Mouse (Mus musculus) layer of hippocampus, adult 8-10 months (tissue): ENCODE results near the gene 1700001L19Rik. TPM values are rescaled to one million over a fixed set of nuclear protein-coding genes. Genes with fewer than 3 reads are reported as not detected.
"Not testable (repeated sequence)": the region's sequence is repeated elsewhere in the genome, so short reads cannot be mapped to it uniquely, and the experiment has no call there.

Experiments used
- DNase-seq, 2 experiments: peaks; one replicate each; pipeline ENCODE4 v3.0.0; 2022; ENCODE audit warnings: low spot score in 2 of 2
- total RNA-seq, 4 experiments: library from RNA; stranded (reverse); gene quantifications; 2 replicates each; pipeline ENCODE4 v1.2.4; 2022

The 1700001L19Rik gene
- total RNA-seq = 10 to 100 TPM; 14.5 to 21.3 (median 17.4) TPM

GRCm38 (mm10) chr13:68597199-68597598 is at the start of gene 1700001L19Rik:
Gene 1700001L19Rik (plus strand): TSS chr13:68597421.
- no peak for DNase-seq

- DNase-seq = not testable (repeated sequence)
Observed at GRCm38 (mm10) chr13:68553391-68553790, 43.8 kb upstream of the 1700001L19Rik start.

GRCm38 (mm10) chr13:68568110-68568509 is 29.1 kb upstream of the 1700001L19Rik start:
- no peak for DNase-seq

- DNase-seq = no peak
Observed at GRCm38 (mm10) chr13:68568548-68568947, 28.7 kb upstream of the 1700001L19Rik start.

GRCm38 (mm10) chr13:68569589-68570336 is 27.5 kb upstream of the 1700001L19Rik start:
- peak; percentile 67 to 82 for DNase-seq

DNA sequence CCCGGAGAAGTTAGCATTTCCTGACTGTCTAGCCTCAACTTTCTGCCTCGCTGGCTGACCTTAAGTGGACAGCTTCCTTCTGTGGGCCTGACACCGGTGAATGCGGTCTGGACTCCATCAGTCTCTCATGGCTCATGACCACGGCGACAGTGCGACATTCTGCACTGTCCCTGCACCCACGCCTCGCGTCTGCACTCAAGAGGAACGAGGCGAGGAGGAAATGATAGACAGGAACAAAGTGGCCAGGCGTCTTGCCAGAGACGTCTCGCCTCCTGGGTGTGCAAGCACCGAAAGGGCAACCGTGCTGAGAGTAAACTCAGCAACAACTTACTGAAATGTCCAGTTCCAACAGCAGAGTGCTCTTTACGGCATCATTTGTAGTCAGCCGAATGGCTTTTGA is 25.0 kb upstream of the 1700001L19Rik start:
- DNase-seq = no peak

DNA sequence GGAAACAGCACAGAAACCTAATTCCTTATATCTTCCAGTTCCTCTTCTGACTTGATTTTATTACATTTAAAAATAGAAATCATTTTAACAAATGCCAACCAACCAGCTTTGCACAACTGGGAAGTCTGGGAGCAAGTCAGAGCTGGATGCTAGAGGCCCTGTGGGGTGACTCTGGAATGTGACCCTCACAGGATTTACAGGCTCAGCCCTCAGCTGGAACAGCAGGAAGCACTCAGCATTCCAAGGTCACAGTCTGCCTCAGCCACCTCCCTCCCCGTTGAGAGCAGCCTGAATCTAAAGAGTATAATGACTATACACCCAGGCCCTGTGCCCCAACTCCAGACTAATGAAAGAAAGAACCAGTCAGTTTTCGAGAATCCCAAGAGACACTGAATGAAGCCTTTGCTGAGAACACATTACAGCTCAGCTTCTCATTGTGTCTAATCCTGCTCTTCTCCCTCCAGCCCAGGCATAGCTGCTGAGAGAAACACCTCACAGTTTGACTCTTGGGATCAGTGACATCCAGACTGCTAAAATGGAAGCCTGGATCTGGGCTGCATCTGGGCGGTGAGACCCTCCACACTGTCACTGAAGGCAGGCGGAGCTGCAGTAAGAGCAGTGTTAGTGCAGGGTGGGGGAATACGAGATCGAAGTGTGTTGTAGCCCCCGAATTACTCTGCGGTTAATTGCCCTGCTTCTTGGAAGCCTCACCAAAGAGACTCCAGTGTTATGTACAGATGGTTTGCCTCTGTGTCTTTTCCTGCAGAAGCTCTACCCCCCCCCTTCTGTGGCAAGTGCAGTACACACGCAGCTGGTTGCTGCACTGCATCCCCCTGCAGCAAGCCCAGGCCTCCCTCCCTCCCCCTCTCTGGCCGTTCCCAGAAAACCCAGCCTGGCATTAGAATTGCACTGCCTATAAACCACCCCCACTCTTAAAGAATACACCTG is 24.0 kb upstream of the 1700001L19Rik start:
- no peak for DNase-seq

DNA sequence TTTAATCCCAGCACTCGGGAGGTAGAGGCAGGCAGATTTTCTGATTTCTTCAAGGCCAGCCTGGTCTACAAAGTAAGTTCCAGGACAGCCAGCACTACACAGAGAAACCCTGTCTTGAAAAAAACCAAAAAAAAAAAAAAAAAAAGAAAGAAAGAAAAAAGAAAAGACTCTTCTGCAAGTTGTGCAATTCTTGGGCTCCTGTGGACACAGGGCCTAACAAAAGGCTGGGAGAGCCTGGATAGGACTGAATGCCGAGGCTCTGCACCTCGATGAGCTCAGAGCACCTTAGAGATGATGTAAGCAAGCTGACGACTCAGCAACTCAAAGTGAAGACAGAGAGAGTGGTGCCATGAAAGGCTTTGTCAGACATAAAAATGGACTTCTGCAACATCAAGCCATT is 22.8 kb upstream of the 1700001L19Rik start:
- DNase-seq = no peak

DNA sequence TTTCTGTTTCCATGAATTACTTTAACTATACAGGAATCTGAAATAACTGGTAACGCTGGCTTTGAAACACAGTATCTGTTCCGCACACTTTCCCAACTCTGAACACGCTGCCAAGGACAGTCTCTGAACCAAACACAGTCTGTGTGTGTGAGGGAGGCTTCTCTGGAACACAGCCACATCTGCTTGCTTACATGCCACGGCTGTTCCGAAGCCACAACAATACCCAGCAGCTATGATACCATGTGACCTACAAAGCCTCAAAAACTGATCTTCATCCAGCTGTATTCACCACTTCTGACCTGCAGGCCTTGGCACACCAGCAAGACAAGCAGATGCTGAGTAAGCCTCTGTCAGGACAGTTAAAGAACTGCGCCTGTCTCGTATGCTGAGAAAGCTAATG is 19.3 kb upstream of the 1700001L19Rik start:
- peak; percentile 77 to 81 for DNase-seq

DNA sequence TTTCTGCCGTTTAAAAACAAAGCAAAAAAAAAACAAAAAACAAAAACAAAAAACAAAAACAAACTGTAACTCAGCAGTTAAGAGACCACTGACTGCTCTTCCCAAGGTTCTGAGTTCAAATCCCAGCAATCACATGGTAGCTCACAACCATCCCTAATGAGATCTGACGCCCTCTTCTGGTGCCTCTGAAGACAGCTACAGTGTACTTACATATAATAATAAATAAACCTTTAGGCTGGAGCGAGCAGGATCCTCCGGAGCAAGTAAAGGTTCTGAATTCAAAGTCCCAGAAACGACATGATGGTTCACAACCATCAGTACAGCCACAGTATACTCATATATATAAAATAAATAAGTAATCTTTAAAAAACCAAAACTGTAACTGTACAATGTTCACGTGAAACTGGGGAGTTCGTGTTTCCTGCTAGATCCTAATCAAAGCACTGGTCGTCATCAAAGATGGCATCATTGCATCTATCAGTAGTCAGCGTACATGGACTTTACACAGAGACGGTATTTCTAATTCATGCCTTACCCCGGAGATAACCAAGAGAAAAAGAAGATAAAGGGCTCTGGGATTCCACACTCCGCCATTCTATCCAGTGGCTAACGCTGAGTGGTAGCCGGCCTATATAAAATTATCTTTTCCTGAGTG is 16.0 kb upstream of the 1700001L19Rik start:
- no peak for DNase-seq

GRCm38 (mm10) chr13:68581747-68582516 is 15.3 kb upstream of the 1700001L19Rik start, which contains the start of the genes Mtrr and Fastkd3:
Gene Mtrr (minus strand): TSS chr13:68582149.
Gene Fastkd3 (plus strand): TSS chr13:68582234.
- DNase-seq = peak; percentile 95 to 98

- no peak for DNase-seq
Observed at GRCm38 (mm10) chr13:68582517-68582780, 14.8 kb upstream of the 1700001L19Rik start.

- DNase-seq = no peak
Observed at GRCm38 (mm10) chr13:68583961-68584360, 13.3 kb upstream of the 1700001L19Rik start.

- DNase-seq = no peak
Observed at GRCm38 (mm10) chr13:68585441-68585840, 11.8 kb upstream of the 1700001L19Rik start.

DNA sequence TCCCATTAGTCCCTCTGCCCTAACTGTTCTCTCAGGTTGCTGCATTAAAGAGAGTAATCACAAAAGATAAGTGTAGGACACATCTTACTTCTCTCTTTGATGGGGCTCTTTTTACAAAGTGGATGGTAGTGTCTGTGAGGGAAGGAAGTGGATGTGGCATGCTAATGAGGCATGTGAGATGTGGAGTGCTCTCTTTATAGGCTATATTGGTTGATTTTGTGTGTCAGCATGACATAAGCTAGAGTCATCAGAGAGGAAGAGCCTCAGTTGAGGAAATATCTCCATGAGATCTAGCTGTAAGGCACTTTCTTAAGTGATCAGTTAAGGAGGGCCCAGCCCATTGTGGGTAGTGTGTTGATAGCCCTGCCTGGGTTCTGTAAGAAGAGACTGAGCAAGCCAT is 8.9 kb upstream of the 1700001L19Rik start:
- DNase-seq = no peak

DNA sequence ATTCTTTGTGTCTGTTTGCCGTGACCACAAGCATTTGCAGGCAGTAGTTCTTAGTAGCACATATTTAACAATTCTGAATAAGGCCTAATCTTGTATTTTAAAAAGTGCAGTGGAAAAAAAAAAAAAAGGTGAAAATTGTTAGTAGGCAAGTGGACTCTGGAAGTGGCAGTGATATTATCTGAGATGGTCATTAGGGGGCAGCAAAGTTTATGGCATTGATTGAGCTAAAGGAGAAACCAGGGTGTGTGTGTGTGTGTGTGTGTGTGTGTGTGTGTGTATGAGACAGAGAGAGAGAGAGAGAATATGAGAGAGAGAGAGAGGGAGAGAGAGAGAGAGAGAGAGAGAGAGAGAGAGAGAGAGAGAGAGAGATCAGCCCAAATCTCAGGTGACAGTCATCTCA is 3.4 kb upstream of the 1700001L19Rik start:
- no peak for DNase-seq

GRCm38 (mm10) chr13:68597667-68598066 is 446 bp downstream of the 1700001L19Rik start:
- no peak for DNase-seq

GRCm38 (mm10) chr13:68598953-68599352 is 1.7 kb downstream of the 1700001L19Rik start:
- no peak for DNase-seq

DNA sequence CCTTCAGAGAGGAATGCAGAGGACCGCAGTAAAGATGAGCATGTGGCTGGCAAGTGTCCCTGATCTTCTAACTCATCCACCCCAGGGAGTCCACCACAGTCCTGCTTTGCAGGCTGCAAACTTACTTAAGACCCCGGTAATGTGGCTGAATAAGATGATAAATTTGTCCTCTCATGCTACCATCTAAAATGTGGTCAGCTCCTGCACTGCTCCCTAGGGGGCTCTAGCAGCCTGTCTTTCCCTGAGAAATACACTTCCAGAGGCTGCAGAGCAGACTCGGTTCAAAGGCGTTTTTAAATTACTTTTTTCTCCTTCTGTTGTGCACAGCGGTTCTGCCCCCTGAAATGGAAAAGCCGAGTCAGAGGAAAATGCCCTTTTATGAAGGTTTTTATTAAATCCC is 4.0 kb downstream of the 1700001L19Rik start:
- no peak for DNase-seq

DNA sequence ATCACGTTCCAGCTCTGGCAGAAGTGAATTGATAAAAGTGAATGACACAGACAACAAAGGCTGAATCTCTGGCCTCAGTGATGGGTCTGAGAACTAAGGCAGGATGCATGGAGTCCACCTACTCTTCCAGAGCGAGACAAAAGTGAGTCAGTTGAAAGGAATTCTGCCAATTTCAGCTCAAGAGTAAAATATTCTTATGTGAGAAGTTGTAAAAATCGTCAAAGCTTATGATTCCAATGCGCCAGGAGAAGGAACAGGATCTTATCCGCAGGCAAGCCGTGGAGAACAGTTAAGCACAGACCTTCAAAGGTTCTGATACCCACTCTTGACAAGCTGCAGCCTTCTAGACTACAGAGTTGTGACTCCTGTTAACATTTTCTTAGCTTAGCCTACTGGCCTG is 5.9 kb downstream of the 1700001L19Rik start:
- DNase-seq = no peak

- no peak for DNase-seq
Observed at GRCm38 (mm10) chr13:68605689-68606126, 8.5 kb downstream of the 1700001L19Rik start.
